Mouse (Mus musculus) lung, postnatal 10 days (tissue): ENCODE data around the gene Bcl2l14.
A peak's percentile ranks its signal among the peaks of the same experiment; 100 is the strongest.

Source experiments
- DNase-seq: peaks from one replicate; pipeline ENCODE4 v3.0.0; 2021

Bcl2l14 gene

DNA sequence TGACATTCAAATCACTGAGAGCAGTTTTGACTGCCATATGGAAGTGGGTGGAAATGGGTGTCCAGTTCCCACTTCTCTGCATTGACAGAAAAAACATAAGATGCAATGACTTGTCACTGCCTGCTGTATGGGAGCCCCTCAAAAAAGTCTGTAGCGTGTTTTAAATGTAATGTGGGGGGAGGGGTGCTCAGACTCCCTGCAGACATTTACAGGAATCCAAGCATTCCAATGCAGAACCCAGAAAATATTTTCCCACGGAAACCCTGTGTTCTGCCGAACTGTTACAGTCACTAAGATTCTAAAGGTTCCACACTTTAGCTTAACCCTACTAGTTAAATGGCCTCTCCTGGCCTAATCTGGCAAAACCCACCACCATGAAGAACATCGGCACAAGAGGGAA is at the start of gene Bcl2l14:
TSS of gene Bcl2l14 (plus strand) at position 301 of the 400 bp plus-strand sequence.
- DNase-seq, result no peak

DNA sequence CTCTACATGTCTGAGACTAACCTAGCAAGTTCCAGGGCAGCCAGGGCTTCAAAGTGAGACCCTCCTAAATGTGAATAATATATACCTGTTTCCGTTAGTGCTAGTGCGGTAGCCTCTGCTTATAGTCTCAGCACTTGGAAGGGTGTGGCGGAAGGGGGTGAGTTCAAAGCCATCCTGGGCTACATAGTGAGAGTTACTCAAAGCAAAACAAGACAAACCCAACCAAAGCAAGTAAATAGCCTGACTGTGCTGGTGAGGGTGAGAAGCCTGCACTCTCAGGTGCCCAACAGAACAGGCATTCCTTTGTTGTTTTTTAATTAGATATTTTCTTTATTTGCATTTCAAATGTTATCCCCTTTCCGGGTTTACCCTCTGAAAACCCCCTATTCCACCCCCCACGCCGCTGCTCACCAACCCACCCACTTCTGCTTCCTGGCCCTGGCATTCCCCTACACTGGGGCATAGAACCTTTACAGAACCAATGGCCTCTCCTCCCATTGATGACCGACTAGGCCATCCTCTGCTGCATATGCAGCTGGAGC is 47.5 kb upstream of the Bcl2l14 start:
- DNase-seq, result no peak

GRCm38 (mm10) chr6:134352881-134353280 is 43.2 kb upstream of the Bcl2l14 start:
- no peak for DNase-seq

- no peak for DNase-seq
These were observed 42.4 kb upstream of the Bcl2l14 start for GRCm38 (mm10) chr6:134353751-134354150.

DNA sequence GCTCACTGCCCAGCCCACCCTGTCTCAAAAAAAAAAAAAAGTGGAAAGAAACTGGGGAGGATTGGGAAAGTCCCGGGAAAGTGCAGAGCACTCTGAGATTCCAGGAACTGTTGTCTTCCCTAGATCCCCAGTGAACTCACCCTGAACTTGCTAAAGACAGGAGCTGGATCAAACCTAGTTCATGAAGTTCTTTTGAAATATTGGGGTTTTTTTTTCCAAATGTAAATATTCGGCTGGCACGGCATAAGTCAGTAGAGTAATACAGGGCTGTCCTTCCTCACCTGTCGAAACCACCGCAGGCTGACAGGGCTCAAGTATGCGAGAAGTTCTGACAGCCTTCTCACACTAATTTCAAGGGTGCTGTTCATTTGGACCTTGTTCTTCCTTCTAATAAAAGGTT is 38.5 kb upstream of the Bcl2l14 start:
- no peak for DNase-seq

- no peak for DNase-seq
These were observed 36.0 kb upstream of the Bcl2l14 start for GRCm38 (mm10) chr6:134360079-134360478.

DNA sequence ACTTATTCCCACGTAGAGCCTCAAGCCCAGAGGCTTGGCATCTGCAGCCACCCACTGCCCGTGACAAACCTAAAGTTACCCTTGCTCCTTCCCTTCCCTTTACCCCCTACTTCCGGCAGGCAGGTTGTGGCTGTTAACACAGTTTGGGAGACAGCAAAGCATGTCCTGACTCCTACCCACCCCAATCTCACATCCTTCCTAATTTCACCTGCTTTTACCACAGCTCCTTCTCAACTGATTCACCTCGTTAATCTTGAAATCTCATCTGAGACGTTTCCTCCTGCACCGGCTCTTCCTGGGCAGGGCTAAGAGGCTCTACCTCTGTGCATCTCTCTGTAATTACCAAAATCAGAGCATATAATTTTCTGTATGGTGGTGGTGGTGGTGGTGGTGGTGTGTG is 31.5 kb upstream of the Bcl2l14 start:
- DNase-seq, result no peak

- no peak for DNase-seq
These were observed 30.2 kb upstream of the Bcl2l14 start for GRCm38 (mm10) chr6:134365952-134366351.

DNA sequence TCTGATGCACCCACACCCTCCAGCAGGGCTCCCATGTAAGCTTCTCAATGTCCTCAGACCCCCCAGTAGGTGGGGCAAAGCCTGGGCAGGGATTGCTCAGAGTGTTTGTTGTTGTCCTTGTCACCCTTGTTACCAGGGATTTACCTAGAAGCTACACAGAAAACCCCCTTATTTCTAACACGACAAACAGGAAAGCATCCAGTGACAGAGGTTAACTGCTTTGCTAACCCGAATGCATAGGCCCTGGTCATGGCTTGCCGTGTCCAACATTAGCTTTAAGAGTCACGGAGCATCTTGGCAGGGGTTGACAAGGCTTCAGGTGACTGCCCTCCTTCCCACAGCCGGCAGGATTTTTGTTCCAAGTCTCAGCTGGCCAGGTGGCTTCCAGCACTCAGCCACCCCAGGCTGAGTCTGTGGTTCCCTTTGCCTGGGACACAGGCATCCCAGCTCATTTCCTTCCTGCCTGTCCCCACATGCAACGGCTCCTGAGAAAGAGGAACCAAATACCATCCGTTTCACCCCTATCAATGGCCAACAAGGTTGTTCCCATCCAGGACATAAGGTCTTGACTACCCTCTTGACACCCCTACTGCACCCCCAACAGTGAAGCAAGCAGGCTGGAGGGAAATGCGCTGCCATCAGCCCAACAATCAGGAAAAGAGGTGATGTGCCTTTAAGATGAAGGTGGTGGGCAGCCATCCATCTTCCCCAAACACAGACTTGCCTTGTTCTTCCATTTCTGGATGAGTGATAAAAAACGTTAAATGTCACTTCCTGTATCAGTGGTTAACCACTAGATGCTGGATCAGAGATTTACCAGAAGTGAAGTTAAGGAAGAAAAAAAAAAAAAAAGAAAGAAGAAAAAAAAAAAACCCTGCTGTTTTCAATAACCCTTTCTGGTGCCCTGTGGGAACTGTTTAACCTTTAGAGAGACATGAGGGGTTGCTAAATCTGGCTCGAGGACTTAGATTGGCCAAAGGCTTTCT is 29.5 kb upstream of the Bcl2l14 start:
- DNase-seq, result no peak

DNA sequence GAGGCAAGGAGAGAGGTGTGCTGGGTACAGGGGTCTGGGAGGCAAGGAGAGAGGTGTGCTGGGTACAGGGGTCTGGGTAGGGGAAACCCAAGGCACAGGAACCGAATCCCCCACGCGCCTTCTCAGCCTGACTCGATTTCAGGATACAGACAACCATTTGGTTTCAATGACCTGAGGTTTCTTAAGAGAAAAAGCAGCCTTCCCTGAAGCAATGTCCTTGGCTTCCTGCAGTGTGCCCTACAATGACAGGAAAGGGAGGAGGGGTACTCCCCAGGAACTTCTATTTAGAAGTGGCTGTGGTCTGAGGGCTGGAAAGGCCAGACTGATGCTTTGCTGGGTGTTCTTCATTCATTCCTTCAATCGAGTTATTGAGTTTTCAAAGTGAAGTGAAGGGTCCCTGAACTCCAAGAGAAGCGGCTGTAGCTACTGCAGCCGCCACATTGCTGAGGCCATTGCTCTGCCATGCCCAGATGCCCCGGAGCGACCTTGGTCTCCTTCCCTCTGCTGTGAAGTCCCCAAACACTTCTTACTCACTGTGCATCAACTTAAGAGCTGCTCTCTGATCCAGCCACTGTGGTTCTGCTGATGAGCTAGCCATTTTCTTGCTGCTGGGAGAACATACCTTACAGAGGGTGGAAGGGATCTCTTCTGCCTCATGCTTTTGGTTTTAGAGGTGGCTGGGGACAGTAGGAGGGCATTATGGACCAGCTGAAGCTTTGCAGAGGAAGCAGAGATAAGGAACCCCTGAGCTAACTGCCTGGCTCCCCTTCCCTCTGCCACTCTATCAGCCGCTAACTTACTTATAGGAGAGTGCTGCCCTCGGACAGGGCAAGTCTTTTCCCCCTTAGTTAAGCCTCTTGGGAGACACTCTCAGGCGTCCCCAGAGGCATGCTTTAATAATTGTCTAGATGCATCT is 28.5 kb upstream of the Bcl2l14 start:
- DNase-seq, result peak; percentile 28

DNA sequence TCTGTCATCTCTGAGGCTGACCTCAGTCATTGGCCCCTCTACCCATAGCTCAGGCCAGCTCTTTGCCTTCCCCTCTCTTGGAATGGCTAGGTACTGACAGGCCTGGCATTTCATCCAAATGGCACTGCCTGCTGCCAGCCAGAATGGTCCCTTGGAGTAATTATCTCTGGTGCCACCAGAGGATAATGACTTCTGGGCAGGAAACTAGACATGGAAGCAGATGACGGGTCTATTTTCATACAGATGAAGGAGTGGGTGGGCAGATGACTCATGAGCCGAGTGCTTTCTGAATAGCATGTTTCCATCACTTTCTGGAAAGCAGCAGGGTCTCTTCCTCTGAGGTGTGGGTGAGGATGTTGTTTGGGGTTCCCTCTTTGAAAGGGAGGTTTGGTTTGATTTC is 23.2 kb upstream of the Bcl2l14 start:
- no peak for DNase-seq

GRCm38 (mm10) chr6:134377201-134377600 is 18.9 kb upstream of the Bcl2l14 start:
- no peak for DNase-seq

DNA sequence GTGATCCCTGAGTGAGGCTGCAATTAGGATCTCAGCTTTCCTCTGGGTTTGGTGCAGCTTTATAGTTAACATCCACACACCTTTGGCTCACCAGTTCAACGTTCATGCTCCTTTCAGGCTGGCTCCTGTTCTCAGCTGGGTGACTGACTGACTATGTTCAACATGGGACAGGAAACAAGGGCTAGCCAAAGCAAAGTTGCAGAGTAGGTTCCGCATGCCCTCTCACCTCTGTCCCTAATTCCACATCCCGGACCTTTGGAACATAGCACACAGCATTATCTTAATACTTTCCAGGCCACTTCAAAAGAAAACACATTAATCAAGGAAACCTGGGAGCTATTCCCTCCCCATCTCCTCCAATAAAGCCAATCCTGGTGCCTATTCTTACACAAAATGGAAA is 18.3 kb upstream of the Bcl2l14 start:
- DNase-seq, result no peak

GRCm38 (mm10) chr6:134381462-134381861 is 14.7 kb upstream of the Bcl2l14 start:
- no peak for DNase-seq

DNA sequence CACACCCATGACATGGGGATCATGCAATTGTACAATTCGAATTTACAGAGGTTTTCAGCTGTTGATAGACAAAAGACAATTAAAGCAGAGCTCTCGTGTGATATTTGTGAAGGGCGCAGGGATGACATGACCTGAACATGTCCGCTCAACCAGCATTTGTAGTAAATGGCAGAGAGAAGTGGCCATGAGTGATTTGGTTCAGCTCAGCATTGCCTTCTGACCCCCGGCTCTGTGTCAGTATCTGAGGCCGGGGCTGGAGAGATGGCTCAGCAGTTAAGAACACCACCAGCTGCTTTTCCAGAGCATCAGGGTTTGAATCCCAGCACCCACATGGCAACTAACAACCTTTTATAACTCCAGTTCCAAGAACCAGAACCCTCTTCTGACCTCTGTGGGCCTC is 10.2 kb upstream of the Bcl2l14 start:
- DNase-seq, result no peak

DNA sequence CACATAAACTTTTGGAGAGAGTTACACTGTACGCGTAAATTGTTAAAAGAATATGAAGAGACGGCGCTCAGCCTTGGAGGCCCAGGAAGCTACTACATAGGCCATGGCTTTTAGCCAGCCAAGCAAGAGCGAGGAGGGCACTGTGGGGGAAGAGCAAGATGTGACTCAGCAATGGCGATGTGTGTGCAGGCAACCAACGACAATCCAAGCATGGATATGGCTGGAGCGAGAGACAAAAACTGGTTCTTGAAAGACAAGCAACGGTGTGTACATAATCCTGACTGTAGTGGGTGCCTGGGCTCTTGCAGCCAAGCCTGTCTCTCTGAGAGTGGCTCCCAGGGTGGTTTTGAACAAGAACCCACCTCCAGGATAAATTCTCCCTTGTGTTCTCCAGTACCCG is 8.7 kb upstream of the Bcl2l14 start:
- no peak for DNase-seq

- DNase-seq, result no peak
These were observed 7.6 kb upstream of the Bcl2l14 start for GRCm38 (mm10) chr6:134388424-134389110.

GRCm38 (mm10) chr6:134389248-134389891 is 6.7 kb upstream of the Bcl2l14 start:
- DNase-seq, result peak; percentile 77

DNA sequence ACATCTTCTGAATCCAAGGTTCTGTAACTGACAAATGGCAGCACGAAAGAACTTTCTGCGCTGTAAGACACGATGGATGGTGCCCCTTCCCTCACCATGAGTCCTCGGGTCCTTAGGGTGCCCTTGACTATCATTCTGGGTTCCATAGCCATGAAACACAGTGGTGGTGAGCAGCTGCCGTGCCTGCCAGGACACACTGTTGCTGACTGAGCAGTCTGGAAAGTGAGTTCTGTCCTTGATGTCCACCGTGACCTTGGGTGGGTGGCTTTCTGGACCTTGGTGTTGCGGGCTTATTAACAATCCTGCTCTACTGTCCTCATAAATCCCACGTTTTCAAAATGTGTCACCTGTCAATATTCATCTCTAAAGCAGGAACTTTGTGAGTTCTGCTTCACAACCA is 6.2 kb upstream of the Bcl2l14 start:
- no peak for DNase-seq

DNA sequence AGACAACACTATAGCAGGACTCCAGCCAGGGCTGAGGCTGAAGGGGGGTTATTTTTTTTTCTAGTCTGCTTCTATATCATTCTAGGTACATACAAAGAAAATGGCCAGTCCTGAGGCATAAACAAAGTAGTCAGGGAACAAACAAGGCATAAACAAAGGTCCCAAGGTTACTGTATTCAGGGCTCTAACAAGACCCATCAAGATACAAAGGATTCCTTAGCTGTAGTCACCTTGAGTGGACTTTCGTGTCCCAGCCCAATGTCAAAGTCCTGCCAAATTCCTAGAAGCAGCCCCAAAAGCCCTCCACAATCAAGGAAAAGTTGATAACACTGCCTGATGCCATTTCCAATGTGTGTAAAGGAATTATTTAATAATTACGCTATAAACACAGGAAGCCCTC is 5.3 kb upstream of the Bcl2l14 start:
- no peak for DNase-seq

- peak; percentile 78 for DNase-seq
These were observed 7.0 kb downstream of the Bcl2l14 start for GRCm38 (mm10) chr6:134402914-134403683.
